ENCODE assay signal across 7 mouse cellular contexts in the genomic region with DNA sequence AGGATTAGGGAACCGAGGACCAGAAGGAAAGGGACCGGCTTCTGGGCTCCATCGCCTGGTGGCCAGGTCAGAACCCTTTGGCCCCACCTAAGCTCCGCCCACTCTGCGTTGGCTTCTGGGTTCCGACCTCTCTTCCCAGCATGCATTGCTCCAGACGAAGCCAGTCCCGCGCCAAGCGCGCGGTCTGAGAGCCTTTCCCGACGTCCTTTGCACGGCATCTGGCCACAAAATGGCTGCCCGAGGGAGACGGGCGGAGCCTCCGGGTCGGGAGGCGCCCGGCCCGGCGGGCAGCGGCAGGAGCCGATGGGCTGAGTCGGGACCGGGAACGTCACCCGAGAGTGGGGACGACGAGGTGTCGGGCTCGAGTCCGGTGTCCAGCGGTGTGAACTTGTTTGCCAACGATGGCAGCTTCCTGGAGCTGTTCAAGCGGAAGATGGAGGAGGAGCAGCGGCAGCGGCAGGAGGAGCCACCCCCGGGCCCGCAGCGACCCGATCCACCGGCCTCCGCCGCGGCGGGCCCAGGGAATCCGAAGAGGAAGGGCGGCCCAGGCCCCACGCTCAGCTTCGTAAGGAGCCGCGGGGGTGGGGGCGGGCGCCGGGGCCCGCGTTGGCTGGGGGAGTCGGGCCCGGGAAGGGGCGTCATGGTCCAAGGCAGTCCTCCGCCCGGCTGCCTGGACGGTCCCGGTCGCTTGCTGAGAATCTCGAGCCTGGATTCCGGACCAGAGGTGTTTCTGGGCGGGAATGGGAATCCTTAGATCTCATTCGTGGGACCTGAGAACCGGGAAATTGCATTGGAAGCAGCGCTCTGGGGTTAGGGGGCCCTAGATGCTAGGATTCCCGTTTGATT. TPM values are rescaled to one million over a fixed set of nuclear protein-coding genes. Genes with fewer than 3 reads are reported as not detected.
DNase-seq lines count a peak whose midpoint lies in the region; ATAC-seq and TF ChIP-seq lines count a peak whose summit lies in the region.

Gene Trir (plus strand): TSS at position 154 of the 846 bp plus-strand sequence.

- H3K4me3 ChIP-seq in embryonic facial prominence, embryonic 12.5 days, result peak within 1 kb of the TSS; percentile 96
- H3K4me3 ChIP-seq in kidney, adult 2 months (ENCODE audit: insufficient read depth, low read depth, low read length), result peak within 1 kb of the TSS; percentile 91
- peak within 1 kb of the TSS; percentile 100 for H3K4me3 ChIP-seq in limb, embryonic 12.5 days (replicated peaks)
- H3K4me3 ChIP-seq in midbrain, embryonic 15.5 days, result peak within 1 kb of the TSS; percentile 93
- H3K4me3 ChIP-seq in spleen, adult 2 months (ENCODE audit: extremely low read depth, insufficient read depth, insufficient read length), result peak within 1 kb of the TSS; percentile 95

- peaks cover 52% of the 10 kb centered on the region for H3K36me3 ChIP-seq in embryonic facial prominence, embryonic 12.5 days
- H3K36me3 ChIP-seq in kidney, adult 2 months (ENCODE audit: control insufficient read depth, insufficient read depth, low read length), result no peaks in the 10 kb centered on the region; the same call in 1 of the 2 replicates
- peaks cover 49% of the 10 kb centered on the region for H3K36me3 ChIP-seq in limb, embryonic 12.5 days
- peaks cover 21% of the 10 kb centered on the region for H3K36me3 ChIP-seq in midbrain, embryonic 15.5 days (replicated peaks)
- peaks cover 13% of the 10 kb centered on the region for H3K36me3 ChIP-seq in spleen, adult 2 months (ENCODE audit: control insufficient read depth, insufficient read depth, low read length)

- 0 out of 2 replicates have a peak, but pooled peaks have one; percentile 11 for TF ChIP-seq CTCF in kidney, adult 2 months (conservative IDR thresholded peaks at IDR 0.05; ENCODE audit: insufficient read depth, insufficient read length, low read depth, low read length)
- no peak for TF ChIP-seq CTCF in spleen, adult 2 months (IDR thresholded peaks at IDR 0.05; ENCODE audit: extremely low read depth, insufficient read depth, insufficient read length, insufficient replicate concordance)

- H3K4me2 ChIP-seq in embryonic facial prominence, embryonic 12.5 days (replicated peaks), result peak within 1 kb of the TSS; percentile 97
- peak within 1 kb of the TSS; percentile 97 for H3K4me2 ChIP-seq in limb, embryonic 12.5 days
- H3K4me2 ChIP-seq in midbrain, embryonic 15.5 days, result peak within 1 kb of the TSS; percentile 84

- H3K27me3 ChIP-seq in embryonic facial prominence, embryonic 12.5 days, result no peaks in the 10 kb centered on the region
- H3K27me3 ChIP-seq in kidney, adult 2 months (replicated peaks; ENCODE audit: control insufficient read depth, insufficient read depth, low read length), result no peaks in the 10 kb centered on the region
- H3K27me3 ChIP-seq in limb, embryonic 12.5 days, result no peaks in the 10 kb centered on the region
- H3K27me3 ChIP-seq in midbrain, embryonic 15.5 days (replicated peaks), result no peaks in the 10 kb centered on the region
- no peaks in the 10 kb centered on the region for H3K27me3 ChIP-seq in spleen, adult 2 months (ENCODE audit: control insufficient read depth, insufficient read depth, low read length)

- no peaks in the 10 kb centered on the region for H3K9me3 ChIP-seq in embryonic facial prominence, embryonic 12.5 days
- H3K9me3 ChIP-seq in limb, embryonic 12.5 days, result no peaks in the 10 kb centered on the region
- H3K9me3 ChIP-seq in midbrain, embryonic 15.5 days, result no peaks in the 10 kb centered on the region

- ATAC-seq in embryonic facial prominence, embryonic 12.5 days (ENCODE audit: insufficient number of reproducible peaks, insufficient read depth, low FRiP score, low TSS enrichment), result peak; percentile 67
- peak; percentile 58 for ATAC-seq in limb, embryonic 12.5 days (ENCODE audit: insufficient number of reproducible peaks, insufficient read depth, low FRiP score, low TSS enrichment, low read depth)
- peak; percentile 75 for ATAC-seq in midbrain, embryonic 15.5 days (replicated peaks)

- WGBS in embryonic facial prominence, embryonic 12.5 days, result under 1% methylated on average over 70 of the region's 75 CpGs
- WGBS in kidney, adult 2 months, result under 1% methylated on average over 73 of the region's 75 CpGs
- WGBS in limb, embryonic 12.5 days, result 1% methylated on average over 75 of the region's 75 CpGs
- WGBS in midbrain, embryonic 15.5 days, result under 1% methylated on average over 71 of the region's 75 CpGs
- under 1% methylated on average over 71 of the region's 75 CpGs for WGBS in spleen, adult 2 months

- DNase-seq in adrenal gland, postnatal 25 days, result peak; percentile 95
- peak; percentile 98 to 99 for DNase-seq in heart, adult 18-20 months
- peak; percentile 99 for DNase-seq in kidney, adult 2 months
- peak; percentile 91 to 97 for DNase-seq in spleen, adult 2 months (ENCODE audit: low read depth in 1 of 2, low spot score in 2 of 2)

- H3K27ac ChIP-seq in embryonic facial prominence, embryonic 12.5 days, result peak within 1 kb of the TSS; percentile 91
- peak within 1 kb of the TSS; percentile 95 for H3K27ac ChIP-seq in kidney, adult 2 months (ENCODE audit: insufficient read depth, low read depth, low read length)
- peak within 1 kb of the TSS; percentile 91 for H3K27ac ChIP-seq in limb, embryonic 12.5 days
- H3K27ac ChIP-seq in midbrain, embryonic 15.5 days, result peak within 1 kb of the TSS; percentile 90
- peak within 1 kb of the TSS; percentile 98 for H3K27ac ChIP-seq in spleen, adult 2 months (ENCODE audit: insufficient read depth, low read length)

- H3K4me1 ChIP-seq in embryonic facial prominence, embryonic 12.5 days, result peaks cover 34% of the 10 kb centered on the region
- peaks cover 29% of the 10 kb centered on the region for H3K4me1 ChIP-seq in kidney, adult 2 months (ENCODE audit: control insufficient read depth, insufficient read depth, low read length)
- H3K4me1 ChIP-seq in limb, embryonic 12.5 days (replicated peaks), result peaks cover 39% of the 10 kb centered on the region
- H3K4me1 ChIP-seq in midbrain, embryonic 15.5 days, result peaks cover 40% of the 10 kb centered on the region
- peaks cover 12% of the 10 kb centered on the region; the same call in 1 of the 2 replicates for H3K4me1 ChIP-seq in spleen, adult 2 months (ENCODE audit: control insufficient read depth, insufficient read depth, insufficient read length)

- peak within 1 kb of the TSS; percentile 99 for H3K9ac ChIP-seq in embryonic facial prominence, embryonic 12.5 days
- peak within 1 kb of the TSS; percentile 98 for H3K9ac ChIP-seq in limb, embryonic 12.5 days (replicated peaks)
- H3K9ac ChIP-seq in midbrain, embryonic 15.5 days, result peak within 1 kb of the TSS; percentile 96

- TF ChIP-seq POLR2A in kidney, adult 2 months (IDR thresholded peaks at IDR 0.05; ENCODE audit: low read depth, low read length), result peak; percentile 84
- TF ChIP-seq POLR2A in spleen, adult 2 months (IDR thresholded peaks at IDR 0.05; ENCODE audit: low read depth, low read length), result peak; percentile 95

RNA-seq across cellular contexts. Expression of gene Trir, which starts in this region (rescaled TPM):
- total RNA-seq in adrenal gland, postnatal 25 days (2021), result 152 and 164 TPM in 2 replicates
- polyA plus RNA-seq in embryonic facial prominence, embryonic 12.5 days (2016; fragmentation: Nextera tagmentation; extraction: Ambion mirVana), result 160 and 176 TPM in 2 replicates
- 10 to 100 TPM; 84.5 to 87.7 TPM for total RNA-seq in heart, adult 18-20 months (2021)
- polyA plus RNA-seq in kidney, adult 2 months (2012; rRNA removed), result 103 and 111 TPM in 2 replicates
- polyA plus RNA-seq in limb, embryonic 12.5 days (2016; fragmentation: Nextera tagmentation; extraction: Ambion mirVana), result 177 and 182 TPM in 2 replicates
- 121 and 124 TPM in 2 replicates for polyA plus RNA-seq in midbrain, embryonic 15.5 days (2015; fragmentation: Nextera tagmentation; extraction: Ambion mirVana)
- 87.8 and 137 TPM in 2 replicates for polyA plus RNA-seq in spleen, adult 2 months (2012; rRNA removed)

Comparison
In these comparisons a context has a peak if more than half of its experiments do, and no peak if none do; other contexts are left out.
1. Peak in every context shown above with its lines: DNase-seq, ATAC-seq, H3K4me3 ChIP-seq and H3K27ac ChIP-seq.